Mouse (Mus musculus) CD4-positive, CD25-positive, alpha-beta regulatory T cell, adult 2 months (primary cell): Measurements from ENCODE around the gene Ssbp4.

Experiments
- DNase-seq: peaks from one replicate; pipeline ENCODE4 v3.0.0-alpha.2; 2012; ENCODE audit warnings: low read depth, low spot score

Gene Ssbp4

DNA sequence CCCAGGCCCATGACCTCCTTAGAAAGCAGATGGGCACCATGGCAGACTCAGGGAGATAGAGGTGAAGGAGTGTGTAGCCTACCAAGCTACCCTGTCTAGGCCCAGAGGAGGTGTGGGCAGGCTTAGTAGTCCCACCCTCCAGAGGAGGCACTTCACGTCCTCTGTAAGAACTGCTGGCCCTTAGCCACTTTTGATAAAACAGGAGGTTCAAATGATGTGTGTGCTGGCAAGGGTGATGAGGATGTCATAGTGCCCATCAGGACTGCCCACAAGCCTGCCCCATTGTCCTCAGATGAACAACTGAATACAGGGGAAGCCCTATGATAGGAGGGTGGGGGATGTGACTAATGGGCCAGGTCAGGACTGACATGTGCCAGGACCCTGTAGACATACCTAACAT lies 55.8 kb downstream of the Ssbp4 start:
- DNase-seq: no peak

DNA sequence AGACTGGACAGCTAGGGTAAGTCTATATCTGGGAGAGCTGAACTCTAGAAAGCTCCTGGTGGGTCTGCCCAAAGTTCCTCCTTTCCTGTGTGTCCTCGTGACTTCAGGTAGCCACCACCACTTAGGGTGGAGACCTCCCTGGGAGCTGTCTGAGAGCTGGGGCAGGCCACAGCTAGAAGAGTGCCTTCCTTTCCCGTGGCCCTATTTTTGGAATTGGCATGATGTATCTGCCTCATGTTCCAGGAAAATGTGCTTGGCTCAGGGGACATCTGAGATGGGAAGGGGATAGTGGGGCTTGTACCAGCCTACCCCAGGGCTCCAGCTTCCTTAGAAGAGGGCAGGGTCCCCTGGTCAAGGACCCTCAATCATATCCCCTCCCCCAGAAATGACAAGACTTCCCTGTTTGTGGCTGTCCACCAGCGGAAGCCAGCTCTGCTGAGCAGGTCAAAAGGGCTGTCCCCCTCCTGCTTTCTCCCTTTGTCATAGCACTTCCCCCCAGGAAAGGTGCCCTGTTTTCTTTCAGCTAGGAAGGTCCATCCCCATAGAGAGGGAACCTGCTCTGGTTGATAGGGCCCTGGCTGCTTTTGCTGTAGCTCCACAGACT lies 57.0 kb downstream of the Ssbp4 start:
- DNase-seq: no peak

DNA sequence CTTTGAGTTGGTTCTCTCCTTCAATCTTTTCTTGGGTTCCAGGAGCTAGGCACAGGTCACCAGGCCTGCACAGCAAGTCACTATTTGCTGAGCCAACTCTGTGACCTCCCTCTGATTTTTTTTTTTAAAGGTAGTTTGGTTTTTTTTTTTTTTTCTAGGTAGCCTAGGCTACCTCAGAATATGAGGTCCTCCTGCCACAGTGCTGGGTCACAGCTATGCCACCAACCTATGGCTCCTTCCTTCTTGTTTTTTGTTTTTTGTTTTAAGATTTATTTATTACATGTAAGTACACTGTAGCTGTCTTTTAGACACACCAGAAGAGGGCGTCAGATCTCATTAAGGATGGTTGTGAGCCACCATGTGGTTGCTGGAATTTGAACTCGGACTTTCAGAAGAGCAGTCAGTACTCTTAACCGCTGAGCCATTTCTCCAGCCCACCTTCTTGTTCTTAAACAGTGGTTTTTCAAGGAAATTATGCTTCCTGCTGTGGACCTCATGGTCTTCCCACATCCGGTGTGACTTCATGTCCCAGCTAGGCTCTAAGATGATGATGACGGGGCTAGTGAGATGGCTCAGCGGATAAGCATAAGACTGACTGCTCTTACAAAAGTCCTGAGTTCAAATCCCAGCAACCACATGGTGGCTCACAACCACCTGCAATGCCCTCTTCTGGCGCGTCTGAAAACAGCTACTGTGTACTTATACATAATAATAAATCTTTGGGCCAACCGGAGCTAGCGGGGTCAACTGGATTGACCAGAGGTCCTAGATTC lies 59.1 kb downstream of the Ssbp4 start:
- peak; percentile 70 for DNase-seq

DNA sequence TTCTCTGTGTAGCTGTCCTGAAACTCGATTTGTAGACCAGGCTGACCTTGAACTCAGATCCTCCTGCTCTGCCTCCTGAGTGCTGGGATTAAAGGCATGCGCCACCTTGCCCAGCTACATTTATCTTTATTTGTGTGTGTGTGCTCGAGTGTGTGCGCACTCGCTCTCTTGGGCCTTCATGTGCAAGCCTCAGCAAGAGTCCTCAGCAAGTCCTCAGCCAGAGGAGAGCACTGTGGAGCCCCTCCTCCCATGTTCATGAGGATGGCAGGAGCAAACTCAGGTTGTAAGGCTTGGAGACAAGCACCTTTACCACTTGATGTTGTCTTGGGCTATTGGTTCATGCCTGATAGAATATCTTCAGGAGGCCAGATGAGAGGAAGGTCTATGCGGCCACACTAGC lies 60.9 kb downstream of the Ssbp4 start:
- DNase-seq: no peak
